Mouse (Mus musculus): ENCODE data around the gene Psmb5.

Psmb5 gene

DNA sequence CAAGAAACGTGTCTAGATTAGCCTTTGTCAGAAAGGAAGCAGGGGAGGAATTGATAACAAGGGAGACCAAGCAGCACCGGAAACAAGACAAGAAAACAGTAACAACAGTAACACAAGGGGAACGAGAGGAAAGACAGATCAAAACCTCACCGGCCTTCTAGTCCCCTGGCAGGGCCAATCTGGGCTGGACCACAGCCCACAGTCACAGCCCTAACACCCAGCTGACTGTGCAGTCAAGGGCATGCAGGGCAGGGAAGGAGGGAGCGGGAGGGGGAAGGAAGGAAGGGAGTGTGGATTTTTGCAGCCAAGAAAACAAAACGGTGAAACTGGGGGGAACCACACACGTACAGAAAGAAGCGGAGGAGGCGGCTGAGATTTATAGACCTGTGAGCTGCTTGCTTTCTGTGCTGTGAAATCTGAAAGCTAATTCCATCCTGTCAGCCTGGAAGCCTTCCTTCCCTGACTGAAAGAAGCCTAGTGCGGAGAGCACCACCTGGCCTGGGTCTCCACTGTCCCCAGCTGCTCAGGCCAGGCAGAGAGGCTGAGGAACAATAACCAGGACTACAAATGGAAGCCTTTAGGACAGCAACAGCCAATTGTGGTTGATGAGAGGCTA, 25.4 kb downstream of the Psmb5 start:
- DNase-seq (ENCODE audit: low read depth, low spot score): no peak
- Histone ChIP-seq H3K36me3 (ENCODE audit: control insufficient read depth, insufficient read depth, low read length, poor library complexity, severe bottlenecking) (no peaks in the 10 kb centered on the region), H3K27me3 (ENCODE audit: control insufficient read depth, insufficient read depth, low read length, poor library complexity, severe bottlenecking) (no peaks in the 10 kb centered on the region)

DNA sequence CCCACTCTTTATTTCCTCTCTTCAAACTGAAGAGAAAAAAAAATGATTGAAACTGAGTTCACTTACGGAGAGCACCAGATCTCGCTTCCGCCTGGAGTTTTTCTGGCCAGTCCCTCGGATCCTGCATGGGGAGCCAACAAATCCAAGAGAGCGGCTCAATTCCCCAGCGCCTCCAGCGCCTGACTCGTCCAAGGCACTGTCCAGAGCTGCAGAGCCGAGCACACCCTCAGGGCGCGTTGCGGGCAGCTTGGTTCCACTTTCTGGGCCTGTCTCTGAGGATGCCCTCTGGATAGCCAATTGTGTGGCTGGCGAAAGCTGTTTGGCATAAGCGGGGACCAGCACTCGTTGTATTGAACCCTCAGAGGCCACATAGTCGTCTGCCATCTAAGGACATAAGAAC, 26.8 kb downstream of the Psmb5 start:
- no peaks in the 10 kb centered on the region for H3K27me3 ChIP-seq (ENCODE audit: control insufficient read depth, insufficient read depth, low read length, poor library complexity, severe bottlenecking)

GRCm38 (mm10) chr14:54583681-54584338, 34.0 kb downstream of the Psmb5 start:
- peak; percentile 71 for DNase-seq (ENCODE audit: low read depth, low spot score)
- no peaks in the 10 kb centered on the region for H3K27me3 ChIP-seq (ENCODE audit: control insufficient read depth, insufficient read depth, low read length, poor library complexity, severe bottlenecking)
- H3K36me3 ChIP-seq (ENCODE audit: control insufficient read depth, insufficient read depth, low read length, poor library complexity, severe bottlenecking): no peaks in the 10 kb centered on the region

More for the DNA sequence above, 26.8 kb downstream of the Psmb5 start:
- DNase-seq (ENCODE audit: low read depth, low spot score): no peak
- H3K36me3 ChIP-seq (ENCODE audit: control insufficient read depth, insufficient read depth, low read length, poor library complexity, severe bottlenecking): no peaks in the 10 kb centered on the region

DNA sequence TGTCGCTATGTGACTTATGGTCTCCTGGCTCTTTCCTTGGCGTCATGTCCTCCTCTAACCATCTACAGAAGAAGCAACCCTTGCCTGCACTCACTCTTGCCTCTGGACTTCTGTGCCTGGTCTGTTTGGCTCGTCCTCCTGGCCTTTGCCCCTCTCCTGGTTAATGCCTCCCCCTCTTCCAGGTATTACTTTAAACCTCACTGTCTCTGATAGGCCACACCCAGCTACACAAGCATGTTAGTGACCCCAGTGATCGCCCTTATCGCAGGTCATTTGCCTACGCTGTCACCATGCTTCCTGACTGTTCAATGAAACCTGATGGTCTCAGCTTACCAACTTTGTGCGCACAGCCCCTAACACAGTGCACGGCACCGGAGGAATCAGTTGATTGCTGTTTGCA, 35.3 kb downstream of the Psmb5 start:
- Histone ChIP-seq H3K27me3 (ENCODE audit: control insufficient read depth, insufficient read depth, low read length, poor library complexity, severe bottlenecking) (no peaks in the 10 kb centered on the region), H3K36me3 (ENCODE audit: control insufficient read depth, insufficient read depth, low read length, poor library complexity, severe bottlenecking) (no peaks in the 10 kb centered on the region)
- DNase-seq (ENCODE audit: low read depth, low spot score): no peak

- DNase-seq (ENCODE audit: low read depth, low spot score): no peak
- H3K27me3 ChIP-seq (ENCODE audit: control insufficient read depth, insufficient read depth, low read length, poor library complexity, severe bottlenecking): peaks cover 2% of the 10 kb centered on the region; the same call in 1 of the 2 replicates
- no peaks in the 10 kb centered on the region for H3K36me3 ChIP-seq (ENCODE audit: control insufficient read depth, insufficient read depth, low read length, poor library complexity, severe bottlenecking)
Observed at GRCm38 (mm10) chr14:54579638-54580037, 38.2 kb downstream of the Psmb5 start.

DNA sequence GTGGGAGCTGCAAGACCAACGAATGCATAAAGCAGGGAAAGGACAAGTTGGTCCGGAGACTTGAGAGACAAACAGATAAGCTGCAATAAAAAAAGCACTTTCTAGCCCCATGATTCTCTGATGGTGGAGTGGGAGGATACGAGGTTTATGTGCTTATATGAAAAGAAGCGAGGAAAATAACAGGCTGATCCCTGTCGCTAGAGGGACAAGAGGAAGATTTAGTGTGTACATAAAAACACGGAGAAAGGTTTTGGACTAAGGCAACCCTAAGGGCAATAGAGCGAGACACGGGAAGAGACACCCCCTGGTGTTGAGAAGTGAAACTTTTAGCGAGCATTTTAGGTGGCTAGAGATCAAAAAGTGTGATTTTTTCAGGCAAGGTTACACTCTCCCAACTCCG, 39.8 kb downstream of the Psmb5 start:
- DNase-seq (ENCODE audit: low read depth, low spot score): peak; percentile 74
- Histone ChIP-seq H3K27me3 (ENCODE audit: control insufficient read depth, insufficient read depth, low read length, poor library complexity, severe bottlenecking) (peaks cover 2% of the 10 kb centered on the region; the same call in 1 of the 2 replicates), H3K36me3 (ENCODE audit: control insufficient read depth, insufficient read depth, low read length, poor library complexity, severe bottlenecking) (no peaks in the 10 kb centered on the region)

DNA sequence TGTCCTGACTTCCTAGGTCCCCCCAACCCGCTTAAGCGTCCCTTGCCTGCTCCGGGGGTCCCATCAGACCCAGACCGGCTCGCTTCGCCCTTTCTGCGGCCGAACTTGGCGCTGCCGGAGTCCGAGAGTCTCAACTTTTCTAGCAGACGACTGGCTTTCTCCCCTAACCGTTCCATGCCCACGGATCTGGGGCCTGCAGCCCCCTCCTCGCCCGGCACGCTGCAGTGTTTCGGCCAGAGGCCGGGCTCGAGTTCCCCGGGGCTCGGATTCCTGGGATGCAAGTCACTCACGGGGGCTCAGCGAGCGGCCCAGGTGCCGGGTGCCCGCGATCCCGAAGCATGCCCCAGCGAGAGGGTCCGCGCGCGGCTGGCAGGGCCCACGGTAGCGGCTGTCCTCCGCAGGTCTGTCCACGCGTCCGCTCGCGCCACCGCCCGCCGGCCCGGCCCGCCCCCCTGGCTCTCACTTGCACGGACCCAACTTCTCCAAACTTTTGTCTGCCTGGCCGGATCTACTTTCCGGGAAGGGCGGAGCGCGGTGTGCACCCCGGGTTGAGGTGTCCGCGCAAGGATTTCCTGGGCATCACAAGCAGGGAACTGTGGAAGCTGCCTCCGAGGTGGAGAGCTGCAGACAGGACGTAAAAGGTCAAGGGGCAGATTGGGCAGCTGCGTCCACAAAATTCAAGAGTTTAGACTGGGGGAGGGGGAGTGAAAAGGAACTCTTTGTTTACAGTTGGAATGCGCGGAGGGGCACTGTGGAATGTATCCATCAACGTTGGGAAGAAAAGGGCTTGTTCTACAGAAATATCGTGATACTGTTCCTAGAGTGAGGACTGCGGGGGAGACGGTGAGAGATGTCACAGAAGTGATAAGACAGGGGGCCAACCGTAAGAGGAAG, 40.5 kb downstream of the Psmb5 start, which contains the start of gene Ajuba:
Gene Ajuba (minus strand): TSS at position 470 of the 894 bp plus-strand sequence.
- DNase-seq (ENCODE audit: low read depth, low spot score): peak; percentile 36
- Histone ChIP-seq H3K36me3 (ENCODE audit: control insufficient read depth, insufficient read depth, low read length, poor library complexity, severe bottlenecking) (no peaks in the 10 kb centered on the region), H3K27me3 (ENCODE audit: control insufficient read depth, insufficient read depth, low read length, poor library complexity, severe bottlenecking) (peaks cover 2% of the 10 kb centered on the region; the same call in 1 of the 2 replicates)

DNA sequence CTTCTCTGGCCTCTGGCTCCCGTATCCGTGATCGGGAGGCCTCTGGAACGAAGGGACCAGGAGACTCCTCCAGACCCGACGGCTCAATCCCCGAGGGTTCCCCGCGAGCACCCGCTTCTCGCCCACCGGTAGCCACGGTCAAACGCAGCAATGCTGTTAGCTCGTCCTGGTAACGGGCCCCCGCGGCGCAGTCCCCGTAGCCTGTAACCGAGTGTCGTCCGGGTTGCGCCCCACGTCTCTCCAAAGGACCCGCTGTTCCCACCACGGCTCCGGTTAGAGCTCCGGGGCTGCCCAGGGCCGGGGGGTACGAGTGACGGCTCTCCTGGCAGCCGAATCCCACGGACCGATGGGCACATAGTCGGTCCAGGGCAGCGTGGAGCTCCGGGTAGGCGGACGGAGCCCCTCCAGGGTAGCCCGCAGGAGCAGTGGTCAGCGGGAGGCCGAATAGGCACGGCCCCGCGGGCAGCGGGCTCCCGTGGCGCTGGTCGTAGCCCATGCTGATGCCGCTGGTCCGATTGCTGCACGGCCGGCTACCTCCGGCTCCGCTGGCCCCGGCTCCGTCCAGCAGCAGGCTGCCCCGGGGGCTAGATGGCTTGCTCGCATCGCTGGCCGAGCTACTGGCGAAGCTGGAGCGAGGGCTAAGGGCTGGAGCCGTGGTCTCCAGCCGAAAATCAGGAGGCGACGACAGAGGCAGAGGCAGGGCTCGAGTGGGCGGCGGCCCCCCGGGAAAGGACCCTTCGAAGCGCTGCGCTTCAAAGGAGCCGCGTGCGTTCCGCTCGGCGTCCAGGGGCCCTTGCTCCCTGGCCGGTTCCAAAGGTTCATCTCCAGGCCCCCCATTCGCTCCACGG, 41.4 kb downstream of the Psmb5 start:
- H3K36me3 ChIP-seq (ENCODE audit: control insufficient read depth, insufficient read depth, low read length, poor library complexity, severe bottlenecking): no peaks in the 10 kb centered on the region
- DNase-seq (ENCODE audit: low read depth, low spot score): peak; percentile 22

DNA sequence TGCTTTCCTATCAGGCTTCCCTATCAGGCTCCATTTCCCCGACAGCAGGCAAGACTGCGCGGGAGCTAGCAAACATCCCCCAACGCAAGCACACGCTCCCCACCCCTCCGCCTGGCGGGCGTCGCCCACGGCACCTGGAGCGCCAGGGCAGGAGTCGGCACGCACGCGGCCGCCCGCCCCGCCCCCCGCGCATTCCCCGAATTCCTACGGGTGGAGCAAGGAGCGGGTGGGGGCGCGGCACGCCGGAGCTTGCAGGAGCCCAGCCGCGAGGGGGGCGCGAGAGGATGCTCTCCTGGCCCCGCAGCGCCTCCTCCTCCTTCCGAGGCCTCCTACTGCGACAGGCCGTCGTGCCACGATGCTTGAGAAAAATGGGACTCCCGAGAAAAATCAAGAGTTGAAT, 42.2 kb downstream of the Psmb5 start:
- H3K36me3 ChIP-seq (ENCODE audit: control insufficient read depth, insufficient read depth, low read length, poor library complexity, severe bottlenecking): no peaks in the 10 kb centered on the region
- peak; percentile 6 for DNase-seq (ENCODE audit: low read depth, low spot score)
- H3K27me3 ChIP-seq (ENCODE audit: control insufficient read depth, insufficient read depth, low read length, poor library complexity, severe bottlenecking): peaks cover 2% of the 10 kb centered on the region; the same call in 1 of the 2 replicates

More for the DNA sequence above, 41.4 kb downstream of the Psmb5 start:
- H3K27me3 ChIP-seq (ENCODE audit: control insufficient read depth, insufficient read depth, low read length, poor library complexity, severe bottlenecking): peaks cover 2% of the 10 kb centered on the region; the same call in 1 of the 2 replicates

GRCm38 (mm10) chr14:54575031-54575430, 42.8 kb downstream of the Psmb5 start:
- H3K27me3 ChIP-seq (ENCODE audit: control insufficient read depth, insufficient read depth, low read length, poor library complexity, severe bottlenecking): peaks cover 2% of the 10 kb centered on the region; the same call in 1 of the 2 replicates

GRCm38 (mm10) chr14:54574253-54574652, 43.6 kb downstream of the Psmb5 start:
- no peak for DNase-seq (ENCODE audit: low read depth, low spot score)

More at GRCm38 (mm10) chr14:54575031-54575430, 42.8 kb downstream of the Psmb5 start:
- DNase-seq (ENCODE audit: low read depth, low spot score): no peak
- no peaks in the 10 kb centered on the region for H3K36me3 ChIP-seq (ENCODE audit: control insufficient read depth, insufficient read depth, low read length, poor library complexity, severe bottlenecking)

DNA sequence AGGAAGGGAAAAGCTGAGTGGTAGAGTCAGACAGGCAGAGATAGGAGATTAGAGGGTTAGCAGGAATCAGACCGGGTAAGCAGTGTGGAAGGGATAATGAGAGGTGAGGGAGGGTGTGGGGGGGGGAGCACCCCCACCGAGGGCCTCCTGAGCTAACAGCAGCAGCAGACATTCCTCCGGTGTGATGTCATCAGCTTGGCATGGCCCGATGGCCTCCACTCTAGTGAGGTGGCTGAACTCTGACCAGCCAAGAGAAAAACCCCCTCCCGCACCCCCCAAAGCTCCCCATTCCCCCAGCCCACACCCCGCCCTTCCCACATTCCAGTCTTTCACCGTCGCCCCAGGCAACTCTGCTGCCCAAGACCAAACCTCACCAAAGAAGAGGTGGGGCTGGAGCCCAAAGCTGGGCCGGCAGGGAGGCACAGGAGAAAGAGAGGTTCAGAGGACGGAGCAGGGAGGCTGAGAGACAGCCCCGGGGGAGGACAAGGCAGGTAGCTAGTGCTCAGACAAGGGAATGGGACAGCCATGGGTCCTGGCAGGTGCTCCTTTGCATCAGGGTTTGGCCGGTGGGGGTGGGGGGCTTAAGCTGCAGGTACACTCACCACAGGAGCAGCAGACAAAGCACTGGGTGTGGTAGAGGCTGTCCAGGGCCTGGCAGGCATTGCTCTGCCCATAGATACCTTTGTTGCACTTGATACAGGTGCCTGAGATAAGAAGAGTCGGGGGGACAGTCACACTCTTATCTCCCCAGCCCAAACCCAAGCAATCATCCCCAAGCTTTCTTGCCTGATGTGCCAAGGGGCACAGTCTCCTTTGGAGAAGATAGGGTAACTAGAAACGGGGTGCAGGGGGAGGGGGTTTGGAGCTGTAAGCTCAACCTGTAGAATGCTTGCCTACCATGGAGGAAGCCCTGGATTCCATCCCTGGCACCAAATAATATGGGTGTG, 44.8 kb downstream of the Psmb5 start:
- DNase-seq (ENCODE audit: low read depth, low spot score): no peak
- H3K36me3 ChIP-seq (ENCODE audit: control insufficient read depth, insufficient read depth, low read length, poor library complexity, severe bottlenecking): no peaks in the 10 kb centered on the region
- peaks cover 2% of the 10 kb centered on the region; the same call in 1 of the 2 replicates for H3K27me3 ChIP-seq (ENCODE audit: control insufficient read depth, insufficient read depth, low read length, poor library complexity, severe bottlenecking)

More at GRCm38 (mm10) chr14:54574253-54574652, 43.6 kb downstream of the Psmb5 start:
- H3K27me3 ChIP-seq (ENCODE audit: control insufficient read depth, insufficient read depth, low read length, poor library complexity, severe bottlenecking): peaks cover 2% of the 10 kb centered on the region; the same call in 1 of the 2 replicates
- H3K36me3 ChIP-seq (ENCODE audit: control insufficient read depth, insufficient read depth, low read length, poor library complexity, severe bottlenecking): no peaks in the 10 kb centered on the region

GRCm38 (mm10) chr14:54572122-54572521, 45.7 kb downstream of the Psmb5 start:
- DNase-seq (ENCODE audit: low read depth, low spot score): no peak
- peaks cover 2% of the 10 kb centered on the region; the same call in 1 of the 2 replicates for H3K27me3 ChIP-seq (ENCODE audit: control insufficient read depth, insufficient read depth, low read length, poor library complexity, severe bottlenecking)

More at GRCm38 (mm10) chr14:54572122-54572521, 45.7 kb downstream of the Psmb5 start:
- no peaks in the 10 kb centered on the region for H3K36me3 ChIP-seq (ENCODE audit: control insufficient read depth, insufficient read depth, low read length, poor library complexity, severe bottlenecking)
